Mouse (Mus musculus) layer of hippocampus, adult 8-10 months (tissue): ENCODE data around the gene Gm10382. TPM values are rescaled to one million over a fixed set of nuclear protein-coding genes. Genes with fewer than 3 reads are reported as not detected.
A peak's percentile ranks its signal among the peaks of the same experiment; 100 is the strongest.
"Not testable (repeated sequence)": the region's sequence is repeated elsewhere in the genome, so short reads cannot be mapped to it uniquely, and the experiment has no call there.

Source experiments
- DNase-seq, 2 experiments: peaks; one replicate each; pipeline ENCODE4 v3.0.0; 2022; ENCODE audit warnings: low spot score in 2 of 2
- total RNA-seq, 4 experiments: library from RNA; stranded (reverse); gene quantifications; 2 replicates each; pipeline ENCODE4 v1.2.4; 2022

The Gm10382 gene
- total RNA-seq, 4 experiments from 2014 or later = 0.27 to 0.72 TPM; not detected in 2

DNA sequence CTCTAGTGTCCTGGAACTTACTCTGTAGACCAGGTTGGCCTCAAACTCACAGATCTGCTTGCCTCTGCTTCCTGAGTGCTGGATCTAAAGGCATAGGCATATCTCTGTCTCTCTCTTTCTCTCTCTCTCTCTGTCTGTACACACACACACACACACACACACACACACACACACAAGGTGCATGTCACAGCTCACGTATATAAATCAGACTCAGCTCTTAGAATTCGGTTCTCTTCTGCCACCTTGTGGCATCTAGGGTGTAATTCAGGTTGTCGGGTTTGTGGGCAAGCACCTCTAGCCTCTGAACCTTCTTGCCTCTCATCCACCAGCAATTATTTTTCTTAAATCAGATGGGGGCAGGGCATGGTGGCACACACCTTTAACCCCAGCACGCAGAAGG lies 20.6 kb upstream of the Gm10382 start:
- peak in 1 of 2 experiments; percentile 67 for DNase-seq

- no peak for DNase-seq
Measured at GRCm38 (mm10) chr5:125370950-125371693, 18.0 kb upstream of the Gm10382 start.

GRCm38 (mm10) chr5:125372027-125372426 lies 17.1 kb upstream of the Gm10382 start:
- DNase-seq = no peak

GRCm38 (mm10) chr5:125375871-125376270 lies 13.3 kb upstream of the Gm10382 start:
- no peak for DNase-seq

DNA sequence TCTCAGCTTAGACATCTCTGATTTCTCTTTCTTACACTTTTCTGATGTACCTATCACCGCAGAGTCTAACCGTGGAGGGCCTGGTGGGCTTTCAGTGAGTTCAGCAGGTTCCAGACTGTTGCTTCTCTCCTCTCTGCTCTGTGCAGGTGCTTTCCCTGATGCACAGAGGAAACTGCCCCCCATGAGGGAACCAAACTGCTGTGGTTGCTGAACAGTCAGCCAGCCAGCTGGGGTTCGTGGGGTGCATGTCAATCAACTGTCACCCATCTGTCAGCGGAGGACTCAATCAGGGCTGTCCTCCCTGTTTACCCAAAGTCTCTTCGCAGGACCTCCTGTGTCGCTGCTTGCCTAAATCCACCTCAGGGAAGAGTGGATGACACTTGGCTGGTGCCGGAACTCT lies 11.9 kb upstream of the Gm10382 start:
- DNase-seq = no peak

DNA sequence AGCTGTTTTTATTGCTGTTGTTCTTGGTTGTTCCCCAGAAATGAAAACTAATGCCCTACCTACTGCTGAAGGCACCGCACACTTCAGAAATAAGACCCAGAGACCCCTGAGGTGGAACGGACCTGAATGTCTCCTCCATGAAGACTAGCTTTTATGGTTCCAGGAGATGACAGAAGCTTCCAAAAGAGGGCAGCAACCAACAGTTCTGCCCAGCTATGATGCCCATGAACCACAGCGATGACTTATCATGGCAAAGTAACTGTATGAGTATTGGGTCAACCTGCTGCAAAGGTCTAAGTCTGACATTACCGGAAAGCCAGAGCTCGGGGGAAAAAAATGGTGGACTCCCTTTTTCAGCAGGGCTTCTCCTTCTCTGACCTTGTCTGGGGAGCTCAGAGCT lies 10.2 kb upstream of the Gm10382 start:
- no peak for DNase-seq

- no peak for DNase-seq
Measured at GRCm38 (mm10) chr5:125381954-125382672, 7.0 kb upstream of the Gm10382 start.

GRCm38 (mm10) chr5:125382673-125383558 lies 6.2 kb upstream of the Gm10382 start:
- peak; percentile 52 to 55 for DNase-seq

- DNase-seq = no peak
Measured at GRCm38 (mm10) chr5:125383637-125384420, 5.3 kb upstream of the Gm10382 start.

DNA sequence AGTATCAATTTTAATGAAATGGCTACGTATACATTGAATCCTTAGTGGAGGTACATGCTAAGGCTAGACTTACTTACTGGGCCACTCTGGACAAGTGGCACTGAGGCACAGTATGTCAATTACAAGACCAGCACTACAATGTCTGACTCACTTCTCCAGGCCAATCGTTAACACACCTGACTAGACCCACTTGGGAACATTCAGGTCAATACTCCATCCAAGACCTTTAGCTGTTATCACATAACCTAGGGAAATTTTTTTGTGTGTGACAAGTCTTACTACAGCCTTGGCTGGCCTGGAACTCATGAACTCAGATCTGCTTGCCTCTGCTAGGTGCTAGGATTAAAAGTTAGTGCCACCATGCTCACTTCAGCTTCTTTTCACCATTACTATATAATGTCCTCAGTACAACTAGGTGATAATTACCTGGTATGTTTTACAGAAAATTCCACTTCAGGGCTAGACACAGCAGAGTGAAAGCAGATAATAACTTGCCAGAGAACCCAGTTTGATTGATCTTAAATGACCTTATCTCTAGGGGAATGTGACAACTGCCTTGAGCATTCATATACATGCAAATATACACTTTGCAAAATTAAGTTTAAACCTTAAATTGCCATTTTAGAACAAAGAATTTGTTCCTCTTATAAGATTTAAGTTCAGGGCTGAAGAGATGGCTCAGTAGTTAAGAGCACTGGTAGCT lies 4.5 kb upstream of the Gm10382 start:
- no peak for DNase-seq

- no peak for DNase-seq
Measured at GRCm38 (mm10) chr5:125385215-125385940, 3.7 kb upstream of the Gm10382 start.

DNA sequence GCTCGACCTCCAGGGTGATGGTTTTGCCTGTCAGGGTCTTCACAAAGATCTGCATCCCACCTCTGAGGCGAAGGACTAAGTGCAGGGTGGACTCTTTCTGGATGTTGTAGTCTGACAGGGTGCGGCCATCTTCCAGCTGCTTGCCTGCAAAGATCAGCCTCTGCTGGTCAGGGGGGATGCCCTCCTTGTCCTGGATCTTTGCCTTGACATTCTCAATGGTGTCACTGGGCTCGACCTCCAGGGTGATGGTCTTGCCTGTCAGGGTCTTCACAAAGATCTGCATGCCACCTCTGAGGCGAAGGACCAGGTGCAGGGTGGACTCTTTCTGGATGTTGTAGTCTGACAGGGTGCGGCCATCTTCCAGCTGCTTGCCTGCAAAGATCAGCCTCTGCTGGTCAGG lies 1.8 kb upstream of the Gm10382 start:
- DNase-seq = not testable (repeated sequence)

DNA sequence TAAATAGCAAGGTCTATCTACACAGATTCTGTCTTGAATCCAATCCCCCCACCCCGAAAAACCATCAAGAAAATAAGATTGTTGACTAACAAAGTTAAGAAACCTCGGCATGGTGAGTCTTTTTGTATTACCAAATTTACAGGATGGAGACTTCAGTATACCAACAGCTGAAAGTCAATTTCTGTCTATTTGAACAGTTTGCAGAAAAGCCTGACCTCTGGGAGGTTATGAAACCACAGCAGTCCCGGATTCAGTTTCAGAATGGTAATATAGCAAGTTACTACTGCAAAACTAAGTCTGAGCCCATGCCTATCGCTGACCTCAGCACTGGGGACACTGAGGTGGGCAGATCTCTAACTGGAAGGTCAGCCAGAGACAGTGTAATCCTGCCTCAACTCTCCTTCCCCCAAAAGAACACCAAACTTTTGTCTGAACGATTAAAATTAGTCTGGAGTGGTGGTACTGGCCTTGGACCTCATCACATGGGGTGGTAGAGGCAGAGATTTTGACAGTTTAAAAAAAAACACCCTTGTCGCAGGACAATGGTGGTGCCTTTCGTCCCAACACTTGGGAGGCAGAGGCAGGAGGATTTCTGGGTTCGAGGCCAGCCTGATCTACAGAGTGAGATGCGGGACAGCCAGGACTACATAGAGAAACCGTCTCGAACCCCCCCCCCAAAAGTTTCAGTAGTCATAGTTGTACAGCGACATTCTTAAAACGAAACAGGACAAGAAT lies 597 bp upstream of the Gm10382 start:
- no peak for DNase-seq

DNA sequence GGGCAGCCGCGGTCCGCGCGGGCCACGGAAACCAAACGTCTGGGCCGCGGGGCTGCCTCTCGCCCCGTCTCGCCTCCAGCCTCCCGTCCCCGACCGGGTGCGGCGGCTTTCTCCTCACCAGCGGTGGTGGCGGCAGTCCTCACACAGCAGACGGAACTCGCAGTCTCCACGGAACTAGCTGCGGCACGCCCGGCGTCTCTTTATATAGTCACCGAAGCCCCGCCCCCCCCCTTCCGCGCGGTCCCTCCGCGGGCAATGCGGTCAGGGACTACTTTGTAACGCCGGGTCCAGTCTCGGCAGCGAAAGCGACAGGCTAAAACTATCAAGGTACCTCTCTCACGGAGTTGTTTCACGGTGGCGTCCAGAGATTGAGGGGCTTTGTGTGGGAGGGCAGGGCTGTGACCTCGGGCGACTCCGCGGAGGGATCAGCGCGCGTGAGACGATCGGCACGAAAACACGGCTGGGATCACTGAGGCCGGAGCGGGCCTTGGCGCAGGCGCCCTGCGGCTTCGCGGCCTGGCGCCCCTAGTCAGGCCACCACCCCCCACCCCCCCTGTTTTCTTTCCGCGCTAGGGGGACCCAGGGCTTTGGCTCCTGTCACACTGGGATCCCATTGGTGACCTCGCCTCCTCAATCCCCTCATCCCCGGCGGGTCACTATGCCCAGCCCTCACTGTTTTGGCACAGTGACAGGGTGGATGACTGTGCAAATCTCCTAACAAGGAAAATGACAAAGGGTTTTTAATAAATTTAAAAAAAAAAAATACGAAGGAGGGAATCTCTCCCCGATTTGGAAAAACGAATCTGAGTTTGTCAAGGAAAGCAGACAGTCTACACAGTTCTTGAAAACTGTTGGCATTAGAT lies 688 bp downstream of the Gm10382 start, which contains the start of gene Ubc:
Gene Ubc (minus strand): TSS at position 624 of the 863 bp plus-strand sequence.
- peak; percentile 86 to 89 for DNase-seq

DNA sequence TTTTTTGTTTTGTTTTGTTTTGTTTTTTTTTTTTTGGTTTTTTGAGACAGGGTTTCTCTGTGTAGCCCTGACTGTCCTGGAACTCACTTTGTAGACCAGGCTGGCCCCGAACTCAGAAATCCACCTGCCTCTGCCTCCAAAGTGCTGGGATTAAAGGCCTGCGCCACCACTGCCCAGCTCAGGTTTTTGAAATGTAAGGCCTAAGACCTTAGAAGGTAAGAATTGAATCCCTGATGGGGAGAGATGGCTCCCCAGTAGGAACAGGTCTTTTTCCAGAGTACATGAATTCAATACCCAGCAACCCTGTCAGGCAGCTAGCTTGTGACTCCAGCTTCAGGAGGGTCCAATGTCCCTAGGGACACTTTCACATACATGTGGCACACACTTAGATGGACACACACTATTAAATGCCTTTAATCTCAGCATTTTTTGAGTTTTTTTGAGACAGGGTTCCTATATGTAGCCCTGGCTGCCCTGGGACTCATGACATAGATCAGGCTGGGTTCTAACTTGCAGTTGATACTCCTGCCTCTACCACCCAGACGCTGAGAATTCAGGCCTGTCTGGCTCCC lies 1.9 kb downstream of the Gm10382 start:
- DNase-seq = no peak

GRCm38 (mm10) chr5:125391609-125392008 lies 2.5 kb downstream of the Gm10382 start:
- peak; percentile 76 to 79 for DNase-seq

- DNase-seq = not testable (repeated sequence)
Measured at GRCm38 (mm10) chr5:125392176-125392575, 3.1 kb downstream of the Gm10382 start.

GRCm38 (mm10) chr5:125392618-125392976 lies 3.5 kb downstream of the Gm10382 start:
- DNase-seq = no peak
